In the genomic region with DNA sequence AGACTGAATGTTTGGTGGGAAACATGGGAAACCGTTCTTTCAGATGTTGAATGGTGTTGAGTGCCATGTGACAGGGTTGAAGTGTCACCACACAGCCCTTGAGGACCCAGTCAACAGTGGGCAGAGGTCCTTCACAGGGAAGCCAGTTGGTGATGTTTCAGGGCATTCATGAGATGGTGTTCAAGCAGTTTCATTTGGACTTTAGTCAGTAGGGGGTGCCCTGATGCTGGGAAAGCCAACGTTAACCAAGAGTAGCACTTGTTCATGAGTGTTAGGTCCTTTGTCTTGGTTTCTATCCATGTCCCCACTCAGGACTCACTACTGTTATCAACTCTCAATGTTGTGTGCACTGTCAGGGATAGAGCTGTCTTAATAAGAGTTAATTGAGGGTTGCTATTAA, we compare ENCODE assay signal across 8 mouse cellular contexts. TPM values are rescaled to one million over a fixed set of nuclear protein-coding genes. Genes with fewer than 3 reads are reported as not detected.
DNase-seq lines count a peak whose midpoint lies in the region; ATAC-seq and TF ChIP-seq lines count a peak whose summit lies in the region.

No protein-coding gene starts in this region.

- peaks cover 9% of the 10 kb centered on the region for H3K9me3 ChIP-seq in heart, postnatal 0 days (replicated peaks; ENCODE audit: control insufficient read depth, low read length)
- no peaks in the 10 kb centered on the region; the same call in 1 of the 2 replicates for H3K9me3 ChIP-seq in hindbrain, embryonic 10.5 days
- H3K9me3 ChIP-seq in forebrain, embryonic 11.5 days (ENCODE audit: control insufficient read depth, low read length), result no peaks in the 10 kb centered on the region

- peak; percentile 23; the same call in 1 of the 2 replicates for TF ChIP-seq CTCF in heart, postnatal 0 days (IDR thresholded peaks at IDR 0.05; ENCODE audit: low read depth)

- H3K4me3 ChIP-seq in heart, postnatal 0 days (ENCODE audit: low read depth, low read length), result no peak overlapping the region
- no peak overlapping the region for H3K4me3 ChIP-seq in hindbrain, embryonic 10.5 days
- no peak overlapping the region for H3K4me3 ChIP-seq in forebrain, embryonic 11.5 days (ENCODE audit: low read depth, low read length)

- no peaks in the 10 kb centered on the region for H3K36me3 ChIP-seq in heart, postnatal 0 days (replicated peaks; ENCODE audit: control insufficient read depth, insufficient read depth, low read length)
- H3K36me3 ChIP-seq in hindbrain, embryonic 10.5 days, result no peaks in the 10 kb centered on the region
- no peaks in the 10 kb centered on the region for H3K36me3 ChIP-seq in forebrain, embryonic 11.5 days (ENCODE audit: control insufficient read depth, insufficient read depth, low read length)

- no peak overlapping the region for H3K27ac ChIP-seq in heart, postnatal 0 days (ENCODE audit: low read depth)
- no peak overlapping the region for H3K27ac ChIP-seq in hindbrain, embryonic 10.5 days
- H3K27ac ChIP-seq in forebrain, embryonic 11.5 days (ENCODE audit: low read depth, low read length), result no peak overlapping the region

- no peak for DNase-seq in heart, postnatal 0 days (ENCODE audit: low spot score)
- DNase-seq in heart, postnatal 25 days (ENCODE audit: low spot score), result no peak
- peak; percentile 40 for DNase-seq in A20 (ENCODE audit: low read depth, low spot score)
- peak; percentile 37 for DNase-seq in adrenal gland, postnatal 14 days
- DNase-seq in lung, postnatal 36 days, result peak; percentile 78
- no peak for DNase-seq in yolk sac, embryonic 10.5 days (ENCODE audit: low spot score)
- no peak for DNase-seq in hindbrain, embryonic 10.5 days (ENCODE audit: low spot score)
- no peak for DNase-seq in forebrain, embryonic 11.5 days (ENCODE audit: low spot score)

- no peak for TF ChIP-seq EP300 in heart, postnatal 0 days (IDR thresholded peaks at IDR 0.05; ENCODE audit: low read depth)

- no peaks in the 10 kb centered on the region for H3K27me3 ChIP-seq in heart, postnatal 0 days (ENCODE audit: control insufficient read depth, insufficient read depth, low read length)
- no peaks in the 10 kb centered on the region for H3K27me3 ChIP-seq in hindbrain, embryonic 10.5 days (ENCODE audit: insufficient read depth, poor library complexity, severe bottlenecking)
- H3K27me3 ChIP-seq in forebrain, embryonic 11.5 days (ENCODE audit: control insufficient read depth, insufficient read depth, low read length), result no peaks in the 10 kb centered on the region

- no peak overlapping the region for H3K4me2 ChIP-seq in heart, postnatal 0 days (ENCODE audit: low read depth, low read length)
- no peak overlapping the region for H3K4me2 ChIP-seq in forebrain, embryonic 11.5 days (ENCODE audit: low read depth, low read length, severe bottlenecking)

- no peak overlapping the region for H3K9ac ChIP-seq in heart, postnatal 0 days (replicated peaks; ENCODE audit: low read depth, low read length)
- no peak overlapping the region for H3K9ac ChIP-seq in forebrain, embryonic 11.5 days (ENCODE audit: low read length)

- WGBS in heart, postnatal 0 days, result 53% methylated on average over 2 of the region's 2 CpGs
- WGBS in hindbrain, embryonic 10.5 days, result 75% methylated on average over 2 of the region's 2 CpGs
- 83% methylated on average over 2 of the region's 2 CpGs for WGBS in forebrain, embryonic 11.5 days

- no peaks in the 10 kb centered on the region for H3K4me1 ChIP-seq in heart, postnatal 0 days (ENCODE audit: control insufficient read depth, insufficient read depth)
- H3K4me1 ChIP-seq in hindbrain, embryonic 10.5 days (replicated peaks), result no peaks in the 10 kb centered on the region
- H3K4me1 ChIP-seq in forebrain, embryonic 11.5 days (replicated peaks; ENCODE audit: control insufficient read depth, insufficient read depth, low read length), result no peaks in the 10 kb centered on the region

- no peak for ATAC-seq in heart, postnatal 0 days (ENCODE audit: insufficient read depth, low read depth)
- ATAC-seq in forebrain, embryonic 11.5 days (replicated peaks; ENCODE audit: low FRiP score), result no peak

- intact Hi-C loops in heart, postnatal 25 days (cut with DNase I), result loop anchor here (1.0 kb wide), 1 partner anchor 181 kb away; no protein-coding TSS in a partner anchor

RNA-seq across cellular contexts. Expression of gene Prelid3b, which starts 20.0 kb away (rescaled TPM):
- total RNA-seq in heart, postnatal 0 days (2014; rRNA removed; ENCODE audit: low replicate concordance), result 83.5 and 118 TPM in 2 replicates
- polyA plus RNA-seq in heart, postnatal 0 days (2015; fragmentation: Nextera tagmentation; extraction: Ambion mirVana), result 144 and 155 TPM in 2 replicates
- total RNA-seq in heart, postnatal 25 days (2021), result 10 to 100 TPM; 65.1 to 68.1 TPM
- 177 and 185 TPM in 2 replicates for total RNA-seq in adrenal gland, postnatal 14 days (2021)
- polyA plus RNA-seq in hindbrain, embryonic 10.5 days (2016; fragmentation: Nextera tagmentation; extraction: Ambion mirVana), result 122 and 127 TPM in 2 replicates
- 127 and 132 TPM in 2 replicates for polyA plus RNA-seq in forebrain, embryonic 11.5 days (2014; fragmentation: Nextera tagmentation; extraction: Ambion mirVana)

RNA-seq across cellular contexts. Expression of gene Atp5e, which starts 29.0 kb away (rescaled TPM):
- 761 and 1,121 TPM in 2 replicates for total RNA-seq in heart, postnatal 0 days (2014; rRNA removed; ENCODE audit: low replicate concordance)
- polyA plus RNA-seq in heart, postnatal 0 days (2015; fragmentation: Nextera tagmentation; extraction: Ambion mirVana), result 2,030 and 2,121 TPM in 2 replicates
- 1,000 to 10,000 TPM; 1,566 to 1,609 TPM for total RNA-seq in heart, postnatal 25 days (2021)
- 463 and 499 TPM in 2 replicates for total RNA-seq in adrenal gland, postnatal 14 days (2021)
- 623 and 749 TPM in 2 replicates for polyA plus RNA-seq in hindbrain, embryonic 10.5 days (2016; fragmentation: Nextera tagmentation; extraction: Ambion mirVana)
- polyA plus RNA-seq in forebrain, embryonic 11.5 days (2014; fragmentation: Nextera tagmentation; extraction: Ambion mirVana), result 600 and 613 TPM in 2 replicates

RNA-seq across cellular contexts. Expression of gene Tubb1, which starts 42.4 kb away (rescaled TPM):
- total RNA-seq in heart, postnatal 0 days (2014; rRNA removed; ENCODE audit: low replicate concordance), result 1.0 TPM in 1 of 2 replicates, not detected in the other
- 0.73 and 0.74 TPM in 2 replicates for polyA plus RNA-seq in heart, postnatal 0 days (2015; fragmentation: Nextera tagmentation; extraction: Ambion mirVana)
- 1 to 10 TPM; 3.0 to 5.8 TPM for total RNA-seq in heart, postnatal 25 days (2021)
- total RNA-seq in adrenal gland, postnatal 14 days (2021), result 1.0 and 2.7 TPM in 2 replicates
- polyA plus RNA-seq in hindbrain, embryonic 10.5 days (2016; fragmentation: Nextera tagmentation; extraction: Ambion mirVana), result 5.5 and 5.7 TPM in 2 replicates
- polyA plus RNA-seq in forebrain, embryonic 11.5 days (2014; fragmentation: Nextera tagmentation; extraction: Ambion mirVana), result 4.9 and 6.3 TPM in 2 replicates

RNA-seq across cellular contexts. Expression of gene Ctsz, which starts 54.0 kb away (rescaled TPM):
- total RNA-seq in heart, postnatal 0 days (2014; rRNA removed; ENCODE audit: low replicate concordance), result 72.8 and 75.9 TPM in 2 replicates
- 61.7 and 64.3 TPM in 2 replicates for polyA plus RNA-seq in heart, postnatal 0 days (2015; fragmentation: Nextera tagmentation; extraction: Ambion mirVana)
- total RNA-seq in heart, postnatal 25 days (2021), result 10 to 100 TPM; 29.8 to 30.8 TPM
- total RNA-seq in adrenal gland, postnatal 14 days (2021), result 154 and 160 TPM in 2 replicates
- polyA plus RNA-seq in hindbrain, embryonic 10.5 days (2016; fragmentation: Nextera tagmentation; extraction: Ambion mirVana), result 104 and 109 TPM in 2 replicates
- 78.7 and 92.9 TPM in 2 replicates for polyA plus RNA-seq in forebrain, embryonic 11.5 days (2014; fragmentation: Nextera tagmentation; extraction: Ambion mirVana)

Comparison
In these comparisons a context has a peak if more than half of its experiments do, and no peak if none do; other contexts are left out.
1. DNase-seq: peak in A20 (single experiment), adrenal gland, postnatal 14 days (single experiment) and lung, postnatal 36 days (single experiment); none in heart, postnatal 0 days (single experiment), heart, postnatal 25 days (single experiment), yolk sac, embryonic 10.5 days (single experiment), hindbrain, embryonic 10.5 days (single experiment) and forebrain, embryonic 11.5 days (single experiment).